Mouse (Mus musculus) heart, embryonic 13.5 days (tissue): ENCODE results near the gene Inka2. TPM values are rescaled to one million over a fixed set of nuclear protein-coding genes. Genes with fewer than 3 reads are reported as not detected.
"Not testable (repeated sequence)": the region's sequence is repeated elsewhere in the genome, so short reads cannot be mapped to it uniquely, and the experiment has no call there.

Experiments
- ATAC-seq: fragments of 200-750 bp; cut with Nextera tagmentation; 2 replicates; pipeline ENCODE4 v1.8.0; 2017; ENCODE audit warnings: moderate TSS enrichment; ENCODE audit not compliant: insufficient number of reproducible peaks, low FRiP score, low TSS enrichment; ENCODE audit errors: extremely low read depth
- H3K27ac ChIP-seq: fragments of 300-500 bp; sonication (generic); replicated peaks from 2 replicates; pipeline ENCODE4 v1.5.1; 2015; ENCODE audit warnings: moderate library complexity, mild to moderate bottlenecking, inconsistent platforms
- H3K27me3 ChIP-seq: fragments of 300-500 bp; sonication (generic); replicated peaks from 2 replicates; pipeline ENCODE4 v1.6.1; 2015; ENCODE audit warnings: mild to moderate bottlenecking, inconsistent platforms
- H3K36me3 ChIP-seq: fragments of 300-500 bp; sonication (generic); 2 replicates; pipeline ENCODE4 v1.6.1; 2015; ENCODE audit warnings: mild to moderate bottlenecking, inconsistent platforms
- H3K4me1 ChIP-seq: fragments of 300-500 bp; sonication (generic); 2 replicates; pipeline ENCODE4 v1.6.1; 2015; ENCODE audit warnings: inconsistent platforms
- H3K4me2 ChIP-seq: fragments of 300-500 bp; sonication (generic); 2 replicates; pipeline ENCODE4 v1.6.1; 2015; ENCODE audit warnings: inconsistent platforms, mild to moderate bottlenecking, moderate library complexity
- H3K4me3 ChIP-seq: fragments of 300-500 bp; sonication (generic); 2 replicates; pipeline ENCODE4 v1.5.1; 2015; ENCODE audit warnings: moderate library complexity, mild to moderate bottlenecking, inconsistent platforms
- H3K9ac ChIP-seq: fragments of 300-500 bp; sonication (generic); 2 replicates; pipeline ENCODE4 v1.6.1; 2015; ENCODE audit warnings: inconsistent platforms, mild to moderate bottlenecking, moderate library complexity
- H3K9me3 ChIP-seq: fragments of 300-500 bp; sonication (generic); 2 replicates; pipeline ENCODE4 v1.6.1; 2016; ENCODE audit warnings: inconsistent platforms
- WGBS: fragments of 180-500 bp; shearing (Covaris S2); methylation state at CpG from one replicate; pipeline ENCODE4 v1.1.7; 2015; ENCODE audit warnings: mixed read lengths; 5-methylcytosine and 5-hydroxymethylcytosine counted together
- polyA plus RNA-seq: library from polyadenylated mRNA; unstranded; fragments of >200 nt; fragmentation: Nextera tagmentation; extraction: Ambion mirVana; gene quantifications from 2 replicates; pipeline ENCODE4 v1.2.1, GENCODE M21; 2015

The Inka2 gene
- polyA plus RNA-seq, 1 experiment from 2014 or later = 2.0 TPM

GRCm38 (mm10) chr3:105698311-105698710 is 6.1 kb upstream of the Inka2 start:
- H3K9me3 ChIP-seq = no peaks in the 10 kb centered on the region
- ATAC-seq = no peak
- no peak overlapping the region for H3K4me3 ChIP-seq
- no peaks in the 10 kb centered on the region for H3K36me3 ChIP-seq
- peaks cover 9% of the 10 kb centered on the region; the same call in 1 of the 2 replicates for H3K27me3 ChIP-seq
- no peak overlapping the region for H3K9ac ChIP-seq
- peaks cover 85% of the 10 kb centered on the region for H3K4me1 ChIP-seq
- 42% methylated on average over 1 of the region's 1 CpGs for WGBS
- no peak overlapping the region for H3K4me2 ChIP-seq
- peak overlapping the region; percentile 80; the same call in 1 of the 2 replicates for H3K27ac ChIP-seq

DNA sequence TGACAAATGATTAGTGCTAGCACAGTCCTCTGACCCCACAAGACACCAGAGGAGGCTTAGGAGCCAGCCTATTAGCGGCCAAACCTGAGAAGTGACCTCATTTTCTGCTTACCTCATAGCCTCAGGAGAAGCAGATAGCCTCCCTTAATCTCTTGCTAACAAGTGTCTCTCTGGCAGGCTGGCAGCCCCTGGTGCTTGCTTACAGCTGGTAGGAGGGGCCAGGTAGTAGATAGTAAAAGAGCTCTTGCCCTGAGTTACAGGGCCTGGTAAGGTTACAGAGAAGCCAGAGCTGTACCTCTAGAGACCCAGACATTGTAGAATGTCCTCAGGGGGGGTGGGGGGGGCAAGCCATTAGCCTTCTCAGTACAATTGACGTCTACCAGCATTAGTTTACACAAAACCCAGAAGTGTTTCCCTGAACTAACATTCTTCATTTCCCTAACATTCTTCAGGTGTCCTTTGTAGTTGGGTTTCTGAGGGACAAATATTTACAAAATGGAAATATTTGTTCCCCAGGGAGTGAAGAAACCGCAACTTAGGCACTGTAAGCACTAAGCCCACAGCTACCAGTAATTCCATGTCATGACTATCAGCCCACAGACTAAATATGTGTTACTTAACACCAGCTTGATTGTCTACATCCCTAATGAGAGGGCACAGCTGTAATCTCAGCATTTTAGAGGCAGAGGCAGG is 5.0 kb upstream of the Inka2 start:
- ATAC-seq = peak; percentile 27; the same call in 1 of the 2 replicates
- Histone ChIP-seq H3K27ac (peak overlapping the region; percentile 80), H3K4me2 (no peak overlapping the region), H3K4me3 (no peak overlapping the region), H3K36me3 (no peaks in the 10 kb centered on the region), H3K4me1 (peaks cover 84% of the 10 kb centered on the region), H3K9ac (no peak overlapping the region), H3K27me3 (peaks cover 10% of the 10 kb centered on the region; the same call in 1 of the 2 replicates), H3K9me3 (no peaks in the 10 kb centered on the region)
- 42% methylated on average over 3 of the region's 3 CpGs for WGBS

GRCm38 (mm10) chr3:105700786-105701185 is 3.6 kb upstream of the Inka2 start:
- ATAC-seq, H3K9me3 ChIP-seq, H3K4me3 ChIP-seq, H3K27me3 ChIP-seq, H3K36me3 ChIP-seq: not testable (repeated sequence)
- peak overlapping the region; percentile 56; the same call in 1 of the 2 replicates for H3K9ac ChIP-seq
- peak overlapping the region; percentile 69 for H3K27ac ChIP-seq
- H3K4me2 ChIP-seq = peak overlapping the region; percentile 51
- WGBS = 31% methylated on average over 1 of the region's 1 CpGs
- peaks cover 80% of the 10 kb centered on the region for H3K4me1 ChIP-seq

DNA sequence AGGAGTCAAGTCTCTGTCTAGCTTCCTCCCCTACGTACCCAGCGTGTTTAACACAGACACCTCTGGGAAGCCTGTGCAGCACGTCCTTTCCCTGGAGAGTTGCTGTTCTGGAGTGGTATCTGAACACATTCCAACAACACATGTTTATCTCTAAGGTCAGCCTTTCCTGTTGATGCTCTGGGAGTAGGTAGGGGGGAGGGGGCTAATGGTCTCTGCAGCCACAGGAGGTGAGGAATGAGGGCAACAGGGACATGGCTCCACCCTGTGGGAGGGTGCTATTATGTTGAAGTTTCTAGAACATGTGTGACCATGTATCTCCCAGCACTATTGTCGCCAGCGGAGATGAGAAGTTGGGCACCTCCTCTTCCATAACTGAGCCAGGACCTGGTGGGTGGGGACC is 3.0 kb upstream of the Inka2 start:
- no peaks in the 10 kb centered on the region for H3K36me3 ChIP-seq
- H3K4me1 ChIP-seq = peaks cover 80% of the 10 kb centered on the region
- ATAC-seq = no peak
- H3K4me2 ChIP-seq = peak overlapping the region; percentile 51
- H3K9ac ChIP-seq = peak overlapping the region; percentile 56; the same call in 1 of the 2 replicates
- peaks cover 15% of the 10 kb centered on the region for H3K27me3 ChIP-seq
- no peak overlapping the region for H3K4me3 ChIP-seq
- H3K27ac ChIP-seq = peak overlapping the region; percentile 69
- H3K9me3 ChIP-seq = no peaks in the 10 kb centered on the region
- WGBS = 15% methylated on average over 5 of the region's 5 CpGs

GRCm38 (mm10) chr3:105703571-105703970 is 828 bp upstream of the Inka2 start:
- Histone ChIP-seq H3K4me1 (peaks cover 85% of the 10 kb centered on the region), H3K27me3 (peaks cover 9% of the 10 kb centered on the region; the same call in 1 of the 2 replicates), H3K27ac (peak overlapping the region; percentile 78; the same call in 1 of the 2 replicates), H3K4me3 (no peak overlapping the region), H3K36me3 (no peaks in the 10 kb centered on the region), H3K9me3 (no peaks in the 10 kb centered on the region), H3K4me2 (peak overlapping the region; percentile 97), H3K9ac (no peak overlapping the region)
- ATAC-seq = no peak
- 65% methylated on average over 6 of the region's 6 CpGs for WGBS

- Histone ChIP-seq H3K27me3 (peaks cover 11% of the 10 kb centered on the region; the same call in 1 of the 2 replicates), H3K9ac (peak overlapping the region; percentile 87), H3K9me3 (no peaks in the 10 kb centered on the region), H3K4me2 (peak overlapping the region; percentile 97), H3K36me3 (no peaks in the 10 kb centered on the region), H3K27ac (peak overlapping the region; percentile 78), H3K4me1 (peaks cover 74% of the 10 kb centered on the region), H3K4me3 (peak overlapping the region; percentile 62)
- ATAC-seq = peak; percentile 33; the same call in 1 of the 2 replicates
- WGBS = 0% methylated on average over 28 of the region's 28 CpGs
Measured at GRCm38 (mm10) chr3:105705061-105705549, 706 bp downstream of the Inka2 start.

- peak overlapping the region; percentile 87 for H3K9ac ChIP-seq
- ATAC-seq = no peak
- H3K27ac ChIP-seq = no peak overlapping the region
- H3K4me1 ChIP-seq = peaks cover 74% of the 10 kb centered on the region
- no peaks in the 10 kb centered on the region for H3K9me3 ChIP-seq
- no peaks in the 10 kb centered on the region for H3K36me3 ChIP-seq
- peak overlapping the region; percentile 97 for H3K4me2 ChIP-seq
- H3K4me3 ChIP-seq = peak overlapping the region; percentile 62
- WGBS = 31% methylated on average over 3 of the region's 3 CpGs
- peaks cover 11% of the 10 kb centered on the region; the same call in 1 of the 2 replicates for H3K27me3 ChIP-seq
Measured at GRCm38 (mm10) chr3:105705561-105705960, 1.2 kb downstream of the Inka2 start.

GRCm38 (mm10) chr3:105706366-105707020 is 2.1 kb downstream of the Inka2 start:
- no peak overlapping the region for H3K27ac ChIP-seq
- peaks cover 11% of the 10 kb centered on the region; the same call in 1 of the 2 replicates for H3K27me3 ChIP-seq
- no peaks in the 10 kb centered on the region for H3K36me3 ChIP-seq
- 43% methylated on average over 4 of the region's 4 CpGs for WGBS
- no peak for ATAC-seq
- H3K9ac ChIP-seq = no peak overlapping the region
- H3K9me3 ChIP-seq = no peaks in the 10 kb centered on the region
- peaks cover 67% of the 10 kb centered on the region for H3K4me1 ChIP-seq
- H3K4me2 ChIP-seq = peak overlapping the region; percentile 97
- H3K4me3 ChIP-seq = peak overlapping the region; percentile 62

- Histone ChIP-seq H3K4me3 (no peak overlapping the region), H3K4me2 (peak overlapping the region; percentile 16; the same call in 1 of the 2 replicates), H3K27me3 (peaks cover 11% of the 10 kb centered on the region; the same call in 1 of the 2 replicates), H3K9ac (peak overlapping the region; percentile 47; the same call in 1 of the 2 replicates), H3K4me1 (peaks cover 60% of the 10 kb centered on the region), H3K27ac (no peak overlapping the region), H3K36me3 (no peaks in the 10 kb centered on the region), H3K9me3 (no peaks in the 10 kb centered on the region)
- WGBS = 36% methylated on average over 7 of the region's 7 CpGs
- no peak for ATAC-seq
Measured at GRCm38 (mm10) chr3:105707590-105707989, 3.2 kb downstream of the Inka2 start.

DNA sequence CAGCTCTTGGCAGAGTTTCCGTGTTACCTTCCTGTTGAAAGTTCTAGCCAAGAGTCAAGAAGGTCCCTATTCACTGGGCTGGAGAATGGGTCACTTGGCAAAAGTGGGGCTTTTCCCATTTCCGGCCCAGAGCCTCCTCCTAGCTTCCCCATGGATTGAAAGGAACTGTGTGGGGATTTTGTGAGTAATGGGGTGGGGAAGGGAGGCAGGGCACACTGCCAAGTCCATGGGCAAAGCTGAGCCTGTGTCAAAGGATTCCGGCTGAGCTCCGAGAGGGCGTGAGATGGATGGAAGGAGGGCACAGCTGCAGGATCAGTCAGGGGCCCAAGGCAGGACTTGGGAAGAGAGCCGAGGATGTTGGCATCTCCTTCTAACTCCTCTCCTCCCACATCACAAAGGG is 5.8 kb downstream of the Inka2 start:
- Histone ChIP-seq H3K4me2 (no peak overlapping the region), H3K4me1 (peaks cover 68% of the 10 kb centered on the region), H3K27me3 (peaks cover 7% of the 10 kb centered on the region; the same call in 1 of the 2 replicates), H3K4me3 (no peak overlapping the region), H3K9ac (no peak overlapping the region), H3K9me3 (no peaks in the 10 kb centered on the region), H3K36me3 (no peaks in the 10 kb centered on the region), H3K27ac (no peak overlapping the region)
- 56% methylated on average over 6 of the region's 6 CpGs for WGBS
- ATAC-seq = no peak

DNA sequence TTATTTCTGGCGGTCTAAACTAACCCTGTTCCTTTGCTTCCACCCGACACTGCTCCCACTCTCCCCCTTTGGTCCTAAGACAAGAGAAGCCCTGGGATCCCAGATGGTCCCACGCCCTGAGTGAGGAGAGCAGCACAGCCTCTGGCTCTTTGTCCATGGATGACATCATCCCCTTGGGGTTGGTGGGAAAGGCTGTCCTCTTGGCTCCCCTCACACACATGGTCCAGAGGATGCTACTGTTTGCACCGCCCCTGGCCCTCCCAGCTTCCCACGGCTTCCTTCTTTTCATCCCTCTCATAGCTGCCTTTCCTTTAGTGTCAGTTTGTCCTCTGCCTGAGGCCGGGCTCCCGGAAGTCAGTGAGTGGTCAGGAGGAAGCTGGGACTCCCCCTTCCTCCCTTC is 7.3 kb downstream of the Inka2 start:
- no peak overlapping the region for H3K4me3 ChIP-seq
- 0 out of 2 replicates have a peak, but pooled peaks cover 2% of the 10 kb centered on the region for H3K27me3 ChIP-seq
- ATAC-seq = no peak
- H3K4me1 ChIP-seq = peaks cover 54% of the 10 kb centered on the region
- no peak overlapping the region for H3K4me2 ChIP-seq
- no peak overlapping the region for H3K27ac ChIP-seq
- H3K9ac ChIP-seq = no peak overlapping the region
- peaks cover 4% of the 10 kb centered on the region; the same call in 1 of the 2 replicates for H3K36me3 ChIP-seq
- 65% methylated on average over 7 of the region's 7 CpGs for WGBS
- no peaks in the 10 kb centered on the region for H3K9me3 ChIP-seq
